Mouse (Mus musculus) erythroblast, adult 5-6 weeks (primary cell): Measurements from ENCODE around the gene Sec14l1. TPM values are rescaled to one million over a fixed set of nuclear protein-coding genes. Genes with fewer than 3 reads are reported as not detected.
"Not testable (repeated sequence)": the region's sequence is repeated elsewhere in the genome, so short reads cannot be mapped to it uniquely, and the experiment has no call there.

Experiments used
- ATAC-seq: replicated peaks from 2 replicates; pipeline ENCODE4 v1.8.0; 2016; ENCODE audit warnings: moderate number of reproducible peaks, mild to moderate bottlenecking, moderate TSS enrichment, inconsistent platforms; ENCODE audit not compliant: poor library complexity, low FRiP score, severe bottlenecking
- total RNA-seq, 2 experiments: library from RNA; stranded (forward) in 1 of 2; stranded (reverse) in 1 of 2; fragments of 150-400 nt in 1 of 2; fragments of 200-764, 138-1000 nt in 1 of 2; gene quantifications; 2 replicates each; pipeline versions ENCODE4 v1.2.3 to v1.2.4; 2015 to 2017; ENCODE audit warnings: low replicate concordance in 2 of 2

Gene Sec14l1
- total RNA-seq (2015; ENCODE audit: low replicate concordance) (15.7 and 16.9 TPM in 2 replicates), total RNA-seq (2017; ENCODE audit: low replicate concordance) (27.2 and 32.7 TPM in 2 replicates)

DNA sequence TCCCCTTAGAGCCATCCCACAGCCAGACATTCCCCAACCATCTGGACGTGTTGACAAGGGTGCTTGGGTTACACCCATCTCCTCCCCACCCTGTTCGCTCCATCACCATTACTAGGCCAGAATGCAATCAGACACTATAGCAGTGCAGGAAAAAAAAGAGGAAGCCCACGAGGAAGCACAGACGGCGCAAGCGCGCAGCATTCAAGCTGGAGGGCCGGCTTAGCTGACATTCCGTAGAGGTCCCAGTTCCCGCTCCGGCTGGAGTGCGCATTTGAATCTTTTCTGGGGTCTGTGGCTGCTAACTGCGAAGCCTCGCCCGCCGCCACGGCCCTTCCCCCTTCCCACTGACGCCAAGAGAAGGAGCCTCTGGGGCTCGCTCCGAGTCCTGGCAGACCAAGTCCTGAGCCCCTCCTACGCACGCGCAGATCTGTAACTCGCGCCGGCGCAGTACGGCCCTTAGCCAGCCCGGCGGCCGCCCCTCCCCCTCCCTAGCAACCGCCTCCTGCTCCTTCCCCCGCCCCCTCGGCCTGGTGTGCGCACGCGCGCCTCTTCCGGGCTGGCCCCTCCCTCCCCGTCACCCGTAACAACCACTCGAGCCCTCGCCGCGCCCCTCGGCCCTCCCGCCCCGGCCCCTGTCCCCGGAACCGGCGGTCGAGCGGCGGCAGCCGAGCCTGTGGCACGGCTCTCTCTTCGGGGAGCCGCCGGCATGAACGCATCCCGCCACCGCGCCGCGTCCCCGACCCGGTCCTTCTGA lies at the start of gene Sec14l1:
TSS of gene Sec14l1 (plus strand) at position 577 of the 754 bp plus-strand sequence.
- ATAC-seq, result peak; percentile 90

DNA sequence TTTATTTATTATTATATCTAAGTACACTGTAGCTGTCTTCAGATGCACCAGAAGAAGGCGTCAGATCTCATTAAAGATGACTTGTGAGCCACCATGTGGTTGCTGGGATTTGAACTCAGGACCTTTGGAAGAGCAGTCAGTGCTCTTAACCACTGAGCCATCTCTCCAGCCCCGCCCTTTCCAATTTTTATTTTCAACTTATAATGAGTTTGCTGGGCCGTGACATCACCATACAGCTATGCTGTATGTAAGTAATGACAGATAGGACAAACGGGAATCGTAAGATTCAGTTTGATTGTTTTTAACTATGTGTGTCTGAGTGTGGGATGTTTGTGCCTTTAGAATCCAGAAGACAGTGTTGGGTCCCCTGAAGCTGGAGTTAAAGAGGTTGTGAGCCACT lies 49.4 kb upstream of the Sec14l1 start:
- ATAC-seq, result not testable (repeated sequence)

DNA sequence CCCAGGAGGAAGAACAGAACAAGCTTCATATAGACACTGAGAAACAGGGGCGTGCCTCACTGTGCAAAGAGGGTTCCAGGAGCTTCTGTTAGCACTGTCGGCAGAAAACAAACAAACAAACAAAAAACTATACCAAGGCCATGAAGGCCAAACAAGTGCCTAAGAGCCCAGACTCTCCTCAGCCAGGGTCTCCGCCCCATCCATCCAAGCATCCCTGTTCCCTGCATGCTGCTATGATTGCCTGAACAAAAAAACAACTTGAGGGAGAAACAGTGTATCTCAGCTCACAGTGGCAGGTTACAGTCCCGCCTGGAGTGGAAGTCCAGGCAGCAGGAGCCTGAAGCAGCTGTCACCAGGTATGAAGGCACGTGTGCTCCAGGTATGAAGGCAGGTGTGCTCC lies 48.2 kb upstream of the Sec14l1 start:
- no peak for ATAC-seq

DNA sequence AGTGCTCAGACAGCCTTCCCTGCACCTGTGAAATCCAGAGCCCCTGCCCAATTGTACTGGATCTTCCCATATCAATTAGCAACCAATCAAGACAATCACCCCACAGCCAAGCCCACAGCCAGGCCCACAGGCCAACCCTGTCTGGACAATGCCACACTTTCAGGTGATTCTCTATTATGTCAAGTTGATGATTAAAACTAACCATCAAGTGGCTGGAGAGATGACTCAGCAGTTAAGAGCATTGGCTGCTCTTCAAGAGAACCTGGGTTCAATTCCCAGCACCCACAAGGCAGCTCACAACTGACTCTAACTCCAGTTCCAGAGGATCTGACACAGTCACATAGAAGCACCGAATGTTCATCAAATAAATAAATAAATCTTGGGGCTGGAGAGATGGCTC lies 46.6 kb upstream of the Sec14l1 start:
- no peak for ATAC-seq

DNA sequence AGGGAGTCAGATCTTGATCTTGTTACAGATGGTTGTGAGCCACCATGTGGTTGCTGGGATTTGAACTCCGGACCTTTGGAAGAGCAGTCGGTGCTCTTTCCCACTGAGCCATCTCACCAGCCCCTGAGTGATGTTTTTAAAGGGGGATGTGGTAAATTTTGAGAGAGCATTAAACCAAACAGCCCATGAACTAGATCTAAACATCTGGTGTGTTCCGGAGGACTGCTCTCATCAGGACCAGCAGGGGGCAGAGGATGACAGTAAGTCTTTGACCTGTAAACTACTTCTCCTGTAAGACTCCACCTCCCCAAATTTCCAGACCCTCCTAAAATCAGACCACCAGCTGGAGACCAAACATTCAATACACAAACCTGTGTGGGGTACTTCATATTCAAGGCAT lies 45.9 kb upstream of the Sec14l1 start:
- ATAC-seq, result no peak

DNA sequence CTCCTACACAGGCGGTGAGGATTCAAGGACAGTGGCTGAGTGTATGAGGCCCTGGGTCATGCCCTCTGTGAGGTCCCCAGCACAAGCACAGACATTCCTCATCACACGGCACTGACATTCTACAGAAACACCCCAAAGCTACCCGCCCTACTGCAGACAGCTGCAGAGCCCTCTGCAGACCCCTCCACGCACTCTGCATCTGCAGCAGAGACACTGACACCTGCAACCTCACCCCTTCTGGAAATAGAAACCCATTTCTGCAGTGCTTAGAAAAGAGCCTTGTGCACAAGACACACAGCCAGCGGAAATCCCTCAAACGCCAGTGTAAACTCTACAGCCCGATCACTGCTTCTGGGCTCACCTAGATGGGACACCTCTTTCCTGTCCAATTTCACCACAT lies 44.3 kb upstream of the Sec14l1 start:
- no peak for ATAC-seq

DNA sequence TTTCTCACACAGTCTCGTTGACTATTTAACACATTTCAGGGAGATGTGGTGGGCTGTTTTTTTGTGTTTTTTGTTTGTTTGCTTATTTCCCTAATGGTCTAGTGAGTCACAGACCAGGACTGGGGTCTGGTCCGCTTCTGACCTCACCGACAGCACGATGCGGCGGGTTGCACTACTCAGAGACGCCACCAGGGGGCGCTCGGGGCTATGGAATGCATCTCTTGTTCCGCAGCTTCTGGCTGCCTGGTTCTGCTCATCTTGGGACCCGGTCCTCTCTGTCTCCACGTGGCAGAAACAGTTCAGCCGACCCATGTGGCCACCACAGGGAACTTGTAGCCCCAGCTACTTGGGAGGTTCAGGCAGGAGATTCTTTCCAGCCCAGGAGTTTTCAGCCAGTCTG lies 42.8 kb upstream of the Sec14l1 start:
- peak; percentile 58 for ATAC-seq

DNA sequence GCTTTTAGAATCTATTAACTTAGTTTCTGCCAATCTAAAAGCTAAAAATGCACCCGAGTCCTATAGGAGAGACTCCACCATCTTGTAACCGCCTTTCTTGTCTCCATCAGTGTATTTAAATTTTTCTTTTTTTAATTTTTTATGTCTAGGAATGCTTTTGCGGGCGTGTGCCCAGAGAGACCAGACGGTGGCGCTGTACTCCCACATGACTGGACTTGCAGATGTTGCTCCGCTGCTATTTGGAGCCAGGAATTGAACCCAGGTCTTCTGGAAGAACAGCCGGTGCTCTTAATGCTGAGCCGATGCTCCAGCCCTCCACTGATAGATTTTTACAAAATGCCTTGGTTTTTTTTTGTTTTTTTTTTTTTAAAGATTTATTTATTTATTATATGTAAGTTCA lies 41.5 kb upstream of the Sec14l1 start:
- ATAC-seq, result no peak

DNA sequence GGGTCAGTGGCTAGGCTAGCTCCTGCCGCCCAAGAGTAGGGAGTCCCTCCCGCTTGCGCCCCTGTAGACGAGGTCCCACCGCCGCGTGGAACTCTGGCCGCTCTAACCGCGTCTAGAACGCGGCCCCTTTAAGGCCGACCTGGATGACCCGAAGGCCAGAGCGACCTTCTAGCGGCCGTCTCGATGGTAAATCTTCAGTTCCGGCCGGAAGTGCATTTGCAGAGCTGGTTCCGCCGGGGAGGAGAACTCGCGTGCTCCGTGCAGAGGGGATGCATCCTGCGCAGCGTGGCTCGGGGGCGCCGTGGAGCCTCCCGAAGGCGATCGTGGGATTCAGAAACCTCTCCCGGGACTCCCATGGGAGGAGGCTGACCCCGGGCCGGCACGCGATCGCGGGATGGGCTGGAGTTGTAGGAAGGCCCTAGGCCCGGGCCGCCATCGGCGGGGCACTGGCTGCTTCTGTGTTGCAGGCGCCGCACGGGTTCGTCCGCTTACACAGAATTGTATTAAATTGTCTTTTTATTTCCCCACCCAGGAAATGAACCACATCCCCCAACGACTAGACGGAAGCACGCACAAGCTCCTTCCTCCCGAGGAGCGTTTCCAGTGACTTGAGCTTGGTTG lies 38.3 kb upstream of the Sec14l1 start:
- ATAC-seq, result peak; percentile 65

DNA sequence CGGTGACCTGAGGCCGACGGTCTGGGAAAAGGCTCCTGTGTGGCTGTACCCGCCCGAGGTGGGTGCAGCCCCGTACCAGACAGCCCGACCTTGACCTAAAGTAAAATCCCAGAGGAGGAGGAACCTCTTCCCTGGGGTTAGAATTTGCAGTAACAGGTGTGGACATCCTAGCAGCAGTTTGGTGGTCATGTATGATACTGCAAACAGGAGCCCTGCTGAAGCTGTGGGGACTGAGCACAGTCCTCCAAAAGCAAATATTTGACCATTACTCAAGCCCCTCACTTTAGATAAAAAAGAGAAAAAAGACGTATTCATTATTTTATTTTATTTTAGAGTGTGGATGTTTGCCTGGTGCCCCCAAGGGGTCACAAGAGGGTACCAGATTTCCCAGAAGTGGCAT lies 37.7 kb upstream of the Sec14l1 start:
- no peak for ATAC-seq

DNA sequence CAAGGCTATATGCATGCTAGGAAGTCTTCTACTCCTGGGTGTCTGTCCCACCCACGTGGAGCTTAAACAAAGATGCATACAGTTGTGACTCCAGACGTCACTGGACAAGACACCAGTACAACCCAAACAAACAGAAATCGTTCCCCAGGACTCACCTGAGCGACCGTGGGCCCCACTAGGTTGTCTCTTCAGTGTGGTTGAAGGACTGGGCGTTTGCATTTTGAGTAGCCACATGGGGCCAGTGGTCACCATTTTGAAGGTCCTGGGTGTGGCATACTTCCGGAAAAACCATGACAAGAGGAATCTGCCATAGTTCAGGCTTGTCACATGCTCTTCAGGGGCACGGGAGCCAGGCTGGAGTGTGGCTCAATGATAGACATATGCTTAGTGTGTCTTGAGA lies 37.1 kb upstream of the Sec14l1 start:
- ATAC-seq, result no peak

DNA sequence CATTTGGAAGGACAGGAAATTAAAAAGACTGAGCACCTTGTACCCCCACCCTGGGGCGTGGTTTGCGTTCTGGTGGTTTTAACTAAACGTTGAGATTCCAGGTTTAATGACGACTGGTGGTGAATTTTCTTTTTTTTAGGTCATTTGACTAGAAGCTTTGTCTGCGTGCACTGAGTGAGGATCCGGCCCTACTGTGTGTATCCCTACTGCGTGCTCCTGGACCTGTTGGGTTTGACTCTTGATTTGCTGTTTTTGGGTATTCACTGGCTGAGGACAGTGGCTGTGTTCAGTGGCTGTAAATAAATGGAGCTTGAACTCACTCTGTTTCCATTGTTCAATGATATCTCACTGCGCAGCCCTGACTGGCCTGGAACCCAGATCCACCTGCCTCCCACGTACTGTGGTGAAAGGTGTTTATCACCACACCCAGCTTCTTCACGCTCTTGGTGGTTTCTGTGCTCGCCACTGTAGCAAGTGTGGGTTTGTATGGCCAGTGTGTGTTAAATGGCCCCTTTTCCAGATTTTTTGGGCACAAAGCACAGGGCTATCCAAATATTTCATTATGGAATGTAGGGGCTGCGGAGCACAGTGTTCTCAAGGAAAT lies 36.2 kb upstream of the Sec14l1 start:
- ATAC-seq, result no peak

DNA sequence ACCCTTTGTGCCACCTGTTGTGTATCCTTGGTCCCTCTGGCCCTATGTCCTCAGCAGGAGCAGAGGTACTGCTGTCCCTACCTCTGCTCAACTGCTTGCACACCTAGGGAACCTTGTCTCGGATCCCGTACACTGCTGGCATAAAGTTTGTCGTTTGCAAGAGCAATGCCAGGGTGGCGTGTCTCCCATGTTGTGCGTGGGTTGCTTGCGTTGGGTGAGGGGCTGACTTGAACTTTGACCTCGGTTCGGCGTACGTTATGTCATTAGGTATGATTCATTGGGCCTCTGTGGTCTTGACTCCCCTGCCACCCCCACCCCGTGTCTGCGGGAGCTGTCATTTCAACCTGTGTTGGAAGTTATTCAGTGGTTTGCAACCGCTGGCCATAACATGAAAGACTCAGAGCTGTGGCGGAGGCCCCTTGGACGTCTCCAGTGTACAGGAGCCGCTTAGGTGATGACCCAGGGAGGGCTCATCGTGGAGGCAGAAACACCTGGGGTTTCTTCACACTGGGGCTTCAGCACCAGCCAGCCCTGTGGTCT lies 35.2 kb upstream of the Sec14l1 start:
- ATAC-seq, result no peak

DNA sequence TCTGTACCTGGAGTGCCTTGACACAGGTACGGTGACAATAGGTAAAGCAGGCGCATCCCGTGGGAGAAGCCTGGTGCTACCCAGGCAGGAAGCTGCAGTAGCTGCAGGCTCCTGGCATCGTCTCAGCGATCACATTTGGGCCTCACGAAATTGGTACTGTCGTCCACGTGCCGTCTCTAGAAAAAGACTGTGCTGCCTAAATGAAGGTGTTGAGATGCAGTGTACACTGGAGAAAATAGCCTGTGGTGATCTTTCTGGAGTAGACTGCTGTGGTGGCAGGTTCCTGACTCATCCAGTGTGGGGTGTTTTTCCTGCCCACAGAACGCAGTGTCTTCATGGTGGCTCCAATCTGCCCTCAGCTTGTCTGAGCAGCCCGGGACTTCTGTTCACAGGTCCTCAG lies 34.8 kb upstream of the Sec14l1 start:
- no peak for ATAC-seq

DNA sequence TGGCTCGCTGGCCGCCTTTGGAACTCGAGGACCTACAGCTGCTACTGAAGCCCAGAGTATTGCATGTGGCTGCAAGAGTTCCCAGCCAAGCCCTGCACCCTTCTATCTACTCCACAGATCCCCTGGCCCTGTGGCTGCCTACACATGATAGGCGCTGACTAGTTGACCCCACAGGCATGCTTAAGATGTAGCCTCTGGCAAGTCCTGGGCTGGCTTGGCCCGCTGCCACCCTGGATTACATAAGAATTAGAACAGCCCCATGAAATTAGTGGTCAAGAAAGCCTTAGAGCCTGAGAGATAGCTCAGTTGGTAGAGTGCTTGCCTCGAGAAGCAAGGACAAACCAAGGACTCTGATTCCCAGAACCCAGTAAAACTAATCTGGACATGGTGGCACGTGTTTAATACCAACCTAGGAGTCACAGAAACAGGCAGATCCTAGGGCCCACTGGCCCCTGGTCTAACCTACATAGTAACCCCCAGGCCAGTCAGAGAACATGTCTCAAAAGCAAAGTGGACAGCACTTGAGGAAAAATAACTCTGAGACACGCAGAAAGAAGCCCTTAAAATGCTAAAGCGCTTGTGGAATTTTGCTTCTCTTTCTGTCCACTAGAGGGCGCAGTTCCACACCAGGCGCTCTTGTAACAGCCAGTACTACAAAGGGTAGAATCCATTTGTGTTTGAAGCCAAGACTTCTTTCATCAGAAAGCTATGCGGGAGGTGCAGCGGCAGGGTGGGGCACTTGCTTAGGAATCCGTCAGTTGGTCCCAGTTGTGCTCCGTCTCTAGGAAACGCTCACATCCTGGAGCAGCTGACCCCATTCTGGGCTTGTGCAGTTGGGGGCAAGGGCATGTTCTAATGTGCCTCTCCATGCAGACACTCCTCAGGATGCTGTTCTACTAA lies 33.6 kb upstream of the Sec14l1 start:
- peak; percentile 65 for ATAC-seq

DNA sequence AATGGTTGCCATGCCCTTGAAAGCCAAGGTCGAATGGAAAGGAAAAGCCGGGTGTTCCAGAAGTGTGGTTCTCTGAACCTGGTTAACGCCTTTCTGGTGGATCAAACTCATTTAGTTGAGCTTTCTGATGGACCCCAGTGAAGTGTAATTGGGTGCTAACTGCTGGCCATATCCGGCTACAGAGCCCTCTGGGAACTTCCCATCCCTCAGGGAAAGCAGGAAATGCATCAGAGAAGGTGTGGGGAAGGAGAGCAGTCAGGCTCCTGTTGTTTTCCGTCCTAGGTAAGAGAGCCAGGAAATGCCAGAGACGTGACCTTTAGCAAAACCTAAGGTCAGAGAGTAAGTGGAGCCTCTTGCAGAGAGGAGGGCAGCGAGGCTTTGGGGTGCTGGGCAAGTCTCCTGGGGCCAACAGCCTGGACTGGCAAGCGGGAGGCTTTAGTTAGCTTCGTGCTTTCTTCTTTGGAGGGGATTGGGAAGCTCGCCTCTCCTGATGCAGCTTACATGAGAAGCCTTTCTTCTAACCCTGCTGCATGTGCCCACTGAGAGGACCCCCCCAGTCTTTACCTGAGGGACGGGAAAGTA lies 32.5 kb upstream of the Sec14l1 start:
- ATAC-seq, result no peak

DNA sequence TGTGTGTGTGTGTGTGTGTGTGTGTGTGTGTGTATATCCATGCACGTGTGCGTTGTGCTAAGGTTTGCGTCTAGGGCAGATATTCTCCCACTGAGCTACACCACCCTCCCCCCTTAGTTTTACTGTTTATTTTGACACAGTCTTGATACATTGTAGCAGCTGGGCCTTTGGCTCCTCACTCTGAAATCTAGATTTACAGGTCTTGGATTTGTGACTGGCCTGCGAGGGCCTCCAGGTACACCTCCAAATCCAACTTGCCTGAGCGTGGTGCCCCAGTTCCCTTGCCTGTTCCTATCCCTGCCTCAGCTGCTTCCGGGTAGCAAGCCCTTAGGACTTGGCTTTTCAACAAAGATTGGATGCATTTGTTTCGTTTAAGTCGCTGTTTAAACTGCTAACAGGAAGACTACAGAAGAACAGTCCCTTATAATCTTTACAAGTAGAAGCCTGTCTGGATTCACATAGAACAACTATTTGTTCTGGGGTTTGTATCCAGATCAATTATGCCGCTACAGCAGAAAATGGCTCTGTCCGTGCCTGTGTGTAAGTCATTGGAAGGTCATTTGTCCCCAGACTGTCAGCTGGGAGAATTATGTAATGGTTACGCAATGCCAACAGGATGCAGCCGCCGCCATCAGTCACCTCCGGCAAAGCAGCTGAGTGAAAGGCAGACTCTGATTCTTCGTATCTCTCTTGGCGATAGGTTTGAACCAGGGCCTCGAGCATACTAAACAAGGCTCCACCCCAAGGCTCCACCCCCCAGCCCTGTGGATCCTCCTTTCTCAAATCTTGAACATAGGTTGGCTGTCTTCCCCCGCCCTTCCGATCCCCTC lies 31.7 kb upstream of the Sec14l1 start:
- ATAC-seq, result no peak

DNA sequence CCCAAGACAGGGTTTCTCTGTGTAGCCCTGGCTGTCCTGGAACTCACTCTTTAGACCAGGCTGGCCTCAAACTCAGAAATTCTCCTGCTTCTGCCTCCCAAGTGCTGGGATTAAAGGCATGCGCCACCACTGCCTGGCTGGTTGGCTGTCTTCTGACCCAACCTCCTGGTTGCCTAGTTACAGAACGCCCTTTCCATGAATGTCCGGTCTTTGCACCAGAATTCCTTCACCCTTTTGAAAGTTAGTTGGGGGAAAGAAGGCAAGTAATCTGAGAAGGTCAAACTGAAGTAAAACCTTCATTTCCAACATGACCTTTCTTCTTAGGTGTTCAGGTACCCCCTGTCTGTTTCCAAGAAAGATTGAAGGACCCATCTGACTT lies 31.1 kb upstream of the Sec14l1 start:
- not testable (repeated sequence) for ATAC-seq

DNA sequence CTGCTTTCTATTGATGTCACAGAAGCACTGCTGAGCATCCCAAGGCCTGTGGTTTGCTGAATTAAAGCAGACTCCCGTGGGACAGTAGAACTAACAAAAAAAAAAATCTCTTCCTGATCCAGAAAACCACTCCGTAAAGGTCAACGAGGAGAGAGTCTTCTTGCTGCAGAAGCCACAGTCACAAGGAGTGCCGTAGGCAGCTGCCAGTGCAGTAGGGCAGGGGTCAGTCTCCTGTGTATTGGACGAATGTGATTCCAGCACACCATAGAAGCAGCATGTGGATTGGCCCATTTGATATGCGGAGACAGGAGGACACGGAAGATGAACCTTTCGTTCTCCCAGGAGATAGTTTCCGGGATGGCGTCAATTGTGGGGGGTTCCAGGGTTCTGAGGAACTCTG lies 28.8 kb upstream of the Sec14l1 start:
- no peak for ATAC-seq
